Mouse (Mus musculus): ENCODE measurements at regions not wholly inside any gene's neighbourhood (a gene's known extent, or its start where the extent isn't known, plus 50 kb on each side); places are given as distances from the start of the nearest gene placed in this dataset.

DNA sequence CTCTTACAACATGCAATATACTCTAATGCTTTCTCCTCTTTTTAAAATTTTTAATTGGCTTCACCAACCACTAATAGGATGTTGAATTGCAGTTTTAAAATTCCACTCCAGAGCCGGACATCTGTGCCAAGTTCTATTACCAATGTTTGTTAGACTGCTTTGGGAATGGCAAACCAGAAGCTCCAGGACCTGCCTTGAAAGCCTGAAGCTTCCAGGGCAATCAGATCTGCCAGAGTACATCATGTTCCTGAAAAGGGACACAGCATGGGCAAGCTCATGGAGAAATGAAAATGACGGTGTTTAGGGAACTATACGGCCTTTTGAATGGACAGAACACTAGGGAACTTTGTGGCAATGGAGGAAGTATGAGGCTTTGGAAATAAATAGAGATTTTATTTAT lies 187.8 kb upstream of the Spaca1 start:
- H3K4me1 ChIP-seq, result peaks cover 3% of the 10 kb centered on the region; the same call in 1 of the 2 replicates
- no peaks in the 10 kb centered on the region for H3K27me3 ChIP-seq (ENCODE audit: low read depth, poor library complexity, severe bottlenecking)
- H3K36me3 ChIP-seq, result no peaks in the 10 kb centered on the region
- H3K27ac ChIP-seq (replicated peaks), result no peak overlapping the region
- DNase-seq (ENCODE audit: low spot score), result no peak
- no peaks in the 10 kb centered on the region for H3K9me3 ChIP-seq (replicated peaks)
- WGBS, result 93% methylated on average over 3 of the region's 3 CpGs
- H3K4me3 ChIP-seq, result no peak overlapping the region

DNA sequence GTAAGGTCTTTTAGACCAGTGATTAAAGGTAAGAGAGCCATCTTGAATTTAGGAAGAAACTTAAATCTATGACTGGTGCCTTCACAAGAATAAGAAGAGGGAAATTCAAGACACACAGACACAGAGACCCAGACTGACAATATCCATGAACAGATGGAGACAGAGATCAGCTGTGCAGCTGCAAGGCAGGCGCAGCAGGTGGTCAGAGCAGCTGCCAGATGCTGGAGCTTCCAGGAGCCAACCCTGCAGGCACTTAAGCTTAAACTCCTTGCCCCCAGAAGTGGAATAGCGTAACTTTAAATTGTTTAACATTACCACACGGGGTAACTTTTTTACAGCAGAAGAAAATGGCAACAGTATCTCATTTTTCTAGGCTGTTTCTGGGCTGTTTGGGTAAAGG lies 189.6 kb upstream of the Spaca1 start:
- Histone ChIP-seq H3K27me3 (ENCODE audit: low read depth, poor library complexity, severe bottlenecking) (no peaks in the 10 kb centered on the region), H3K4me3 (no peak overlapping the region)

DNA sequence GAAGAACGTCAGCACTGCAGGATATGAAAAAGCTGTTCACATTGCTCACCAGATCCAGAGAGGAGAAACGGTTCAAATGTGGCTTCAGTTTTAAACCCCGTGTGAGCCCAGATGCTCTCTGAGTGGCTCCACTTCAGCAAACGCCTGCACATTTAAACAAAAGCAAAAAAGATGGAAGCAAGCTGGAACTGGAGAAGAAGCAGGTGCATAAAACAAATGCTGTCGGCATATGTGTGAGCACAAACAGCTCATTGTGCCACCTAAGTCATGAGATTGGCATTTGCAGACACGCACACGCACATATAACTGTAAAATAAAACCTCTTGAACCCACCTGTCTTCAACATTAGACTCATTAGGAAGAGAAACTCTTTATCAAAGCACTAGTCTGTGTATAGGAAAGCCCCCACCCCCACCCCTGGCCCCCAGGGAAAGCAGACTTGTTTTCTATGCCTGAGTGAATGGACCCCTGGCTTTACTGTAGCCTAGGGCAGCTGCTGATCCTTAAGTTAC lies 191.1 kb upstream of the Spaca1 start:
- Histone ChIP-seq H3K27ac (replicated peaks) (no peak overlapping the region), H3K4me1 (peaks cover 7% of the 10 kb centered on the region), H3K9me3 (replicated peaks) (no peaks in the 10 kb centered on the region), H3K36me3 (no peaks in the 10 kb centered on the region), H3K27me3 (ENCODE audit: low read depth, poor library complexity, severe bottlenecking) (no peaks in the 10 kb centered on the region), H3K4me3 (no peak overlapping the region)
- 83% methylated on average over 7 of the region's 7 CpGs for WGBS
- no peak for DNase-seq (ENCODE audit: low spot score)

More for the DNA sequence above, 189.6 kb upstream of the Spaca1 start:
- Histone ChIP-seq H3K9me3 (replicated peaks) (no peaks in the 10 kb centered on the region), H3K36me3 (no peaks in the 10 kb centered on the region), H3K4me1 (peaks cover 6% of the 10 kb centered on the region), H3K27ac (replicated peaks) (no peak overlapping the region)
- WGBS, result 51% methylated on average over 3 of the region's 3 CpGs
- DNase-seq (ENCODE audit: low spot score), result no peak

DNA sequence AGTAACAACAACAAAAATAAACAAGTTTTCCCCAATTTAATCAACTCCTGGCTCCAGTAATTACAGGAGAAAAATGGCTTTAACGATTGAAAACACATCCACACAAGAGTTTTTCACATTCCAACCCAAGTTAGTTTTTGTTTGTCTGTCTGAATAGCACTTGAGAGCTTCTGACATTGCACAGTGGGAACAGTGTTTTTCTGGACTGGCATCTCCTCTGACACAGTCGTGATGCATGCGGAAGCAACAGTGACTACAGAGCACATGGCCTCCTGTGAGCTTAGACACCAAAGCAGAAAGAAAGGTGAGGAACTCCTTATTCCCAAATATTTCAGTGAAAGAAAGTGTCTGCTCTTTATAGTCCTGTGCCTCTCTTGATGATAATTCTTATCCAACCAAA lies 191.7 kb upstream of the Spaca1 start:
- peaks cover 7% of the 10 kb centered on the region for H3K4me1 ChIP-seq
- H3K4me3 ChIP-seq, result no peak overlapping the region
- H3K27ac ChIP-seq (replicated peaks), result no peak overlapping the region
- no peaks in the 10 kb centered on the region for H3K36me3 ChIP-seq
- no peaks in the 10 kb centered on the region for H3K9me3 ChIP-seq (replicated peaks)
- H3K27me3 ChIP-seq (ENCODE audit: low read depth, poor library complexity, severe bottlenecking), result no peaks in the 10 kb centered on the region
- no peak for DNase-seq (ENCODE audit: low spot score)
- WGBS, result 75% methylated on average over 3 of the region's 3 CpGs

DNA sequence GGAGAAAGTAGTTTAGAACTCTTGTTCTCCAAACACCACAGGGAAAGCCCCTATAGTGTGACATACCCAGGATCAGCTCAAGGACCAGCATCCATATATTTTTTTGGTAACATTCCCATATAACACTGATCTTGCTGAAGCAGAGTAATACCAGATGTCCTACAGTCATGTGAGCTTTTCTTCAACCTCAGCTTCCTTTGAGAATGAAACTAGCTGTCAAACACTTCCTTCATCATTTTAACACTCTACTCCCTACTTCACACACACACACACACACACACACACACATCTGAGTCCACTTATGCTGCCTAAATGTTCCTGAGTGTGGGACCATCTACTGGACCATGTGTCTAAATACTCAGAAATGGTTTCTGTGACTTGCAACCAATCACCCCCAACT lies 209.5 kb upstream of the Spaca1 start:
- H3K36me3 ChIP-seq, result no peaks in the 10 kb centered on the region
- H3K27ac ChIP-seq (replicated peaks), result no peak overlapping the region
- H3K4me1 ChIP-seq, result no peaks in the 10 kb centered on the region
- no peak overlapping the region for H3K4me3 ChIP-seq
- H3K27me3 ChIP-seq (ENCODE audit: low read depth, poor library complexity, severe bottlenecking), result no peaks in the 10 kb centered on the region
- no peak for DNase-seq (ENCODE audit: low spot score)
- H3K9me3 ChIP-seq (replicated peaks), result no peaks in the 10 kb centered on the region

DNA sequence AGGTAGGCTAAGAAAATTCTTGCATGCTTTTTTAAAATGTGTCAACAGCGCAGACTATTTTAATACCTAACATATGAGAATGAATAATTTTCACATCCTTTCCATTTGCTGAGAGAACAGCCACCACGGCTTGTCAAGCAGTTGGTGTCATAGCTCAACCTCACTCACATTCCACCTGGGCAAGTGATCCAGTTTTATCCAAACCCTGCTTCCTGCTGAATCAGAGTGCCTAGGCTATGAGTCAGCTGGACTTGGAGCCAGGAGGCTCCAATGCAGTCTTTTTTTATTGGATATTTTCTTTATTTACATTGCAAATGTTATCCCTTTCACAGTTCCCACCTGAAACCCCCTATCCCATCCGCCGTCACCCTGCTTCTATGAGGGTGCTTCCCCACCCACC lies 210.5 kb upstream of the Spaca1 start:
- H3K4me1 ChIP-seq, result no peaks in the 10 kb centered on the region
- H3K27ac ChIP-seq (replicated peaks), result no peak overlapping the region
- H3K4me3 ChIP-seq, result no peak overlapping the region
- H3K9me3 ChIP-seq (replicated peaks), result no peaks in the 10 kb centered on the region
- 92% methylated on average over 4 of the region's 4 CpGs for WGBS
- no peaks in the 10 kb centered on the region for H3K27me3 ChIP-seq (ENCODE audit: low read depth, poor library complexity, severe bottlenecking)
- no peaks in the 10 kb centered on the region for H3K36me3 ChIP-seq
- DNase-seq (ENCODE audit: low spot score), result no peak

DNA sequence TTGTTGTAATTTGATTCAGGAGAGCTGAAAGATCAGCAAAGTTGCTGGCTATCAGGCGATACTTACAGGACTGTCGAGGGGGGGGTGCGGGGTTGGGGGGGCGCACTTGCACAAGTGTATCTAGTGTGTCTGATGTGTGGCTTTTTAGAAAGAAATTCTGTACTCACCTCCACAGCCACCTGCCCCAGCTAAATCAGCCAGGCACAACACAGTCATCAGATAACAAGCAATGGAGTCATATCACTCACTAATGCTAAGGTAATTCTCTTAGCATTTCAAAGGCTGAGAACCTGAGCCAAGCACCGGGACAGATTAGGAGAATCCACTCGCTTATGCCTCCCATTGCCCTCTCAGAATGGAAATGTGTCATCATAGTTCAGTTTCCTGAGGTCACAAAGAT lies 211.8 kb upstream of the Spaca1 start:
- Histone ChIP-seq H3K4me1 (no peaks in the 10 kb centered on the region), H3K9me3 (replicated peaks) (no peaks in the 10 kb centered on the region), H3K36me3 (no peaks in the 10 kb centered on the region), H3K27me3 (ENCODE audit: low read depth, poor library complexity, severe bottlenecking) (no peaks in the 10 kb centered on the region), H3K27ac (replicated peaks) (no peak overlapping the region), H3K4me3 (no peak overlapping the region)
- DNase-seq (ENCODE audit: low spot score), result no peak
- 77% methylated on average over 6 of the region's 6 CpGs for WGBS

DNA sequence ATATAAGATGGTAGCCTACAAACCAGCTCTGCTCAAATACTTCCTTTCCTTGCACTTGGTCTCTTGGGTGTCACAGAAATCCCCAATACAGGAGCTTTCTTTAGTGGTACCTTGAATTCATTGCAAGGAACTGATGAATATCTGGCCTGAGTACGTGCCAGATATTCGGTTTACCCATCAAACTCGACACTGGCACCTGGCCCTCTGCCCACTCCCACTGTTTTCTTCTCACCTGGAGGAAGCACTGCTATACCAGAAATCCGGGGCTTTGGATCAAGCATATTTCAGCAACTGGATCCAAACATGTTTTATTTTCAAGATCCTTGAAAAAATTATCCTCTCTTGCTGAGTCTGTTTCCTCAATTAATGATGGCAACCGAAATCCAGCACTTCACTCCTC lies 214.4 kb upstream of the Spaca1 start:
- no peaks in the 10 kb centered on the region for H3K4me1 ChIP-seq
- WGBS, result 92% methylated on average over 5 of the region's 5 CpGs
- no peaks in the 10 kb centered on the region for H3K36me3 ChIP-seq
- H3K9me3 ChIP-seq (replicated peaks), result no peaks in the 10 kb centered on the region
- no peaks in the 10 kb centered on the region for H3K27me3 ChIP-seq (ENCODE audit: low read depth, poor library complexity, severe bottlenecking)
- no peak overlapping the region for H3K27ac ChIP-seq (replicated peaks)
- H3K4me3 ChIP-seq, result no peak overlapping the region
- DNase-seq (ENCODE audit: low spot score), result no peak

DNA sequence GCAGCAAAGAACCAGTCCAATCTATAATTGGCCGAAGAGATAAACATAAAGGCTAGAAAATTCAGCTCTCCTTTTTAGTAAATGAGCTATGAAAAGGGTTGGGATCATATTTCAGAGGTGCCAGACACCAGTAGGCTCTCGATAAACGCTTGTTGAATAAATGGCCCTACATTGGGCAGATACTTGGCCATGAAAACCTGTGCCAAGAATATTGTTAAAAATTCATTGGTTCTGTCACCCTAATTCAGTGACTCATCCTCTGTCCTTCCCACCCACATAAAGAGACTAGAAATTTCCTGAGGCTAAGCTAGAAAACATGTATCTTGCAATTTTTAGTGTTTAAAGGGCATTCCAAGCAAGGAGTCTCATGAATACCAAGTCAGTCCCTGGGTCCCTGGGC lies 224.3 kb upstream of the Spaca1 start:
- peaks cover 19% of the 10 kb centered on the region for H3K4me1 ChIP-seq
- no peak overlapping the region for H3K27ac ChIP-seq (replicated peaks)
- no peak for DNase-seq (ENCODE audit: low spot score)
- no peaks in the 10 kb centered on the region for H3K27me3 ChIP-seq (ENCODE audit: low read depth, poor library complexity, severe bottlenecking)
- H3K4me3 ChIP-seq, result no peak overlapping the region
- no peaks in the 10 kb centered on the region for H3K9me3 ChIP-seq (replicated peaks)
- 85% methylated on average over 3 of the region's 3 CpGs for WGBS
- no peaks in the 10 kb centered on the region for H3K36me3 ChIP-seq

DNA sequence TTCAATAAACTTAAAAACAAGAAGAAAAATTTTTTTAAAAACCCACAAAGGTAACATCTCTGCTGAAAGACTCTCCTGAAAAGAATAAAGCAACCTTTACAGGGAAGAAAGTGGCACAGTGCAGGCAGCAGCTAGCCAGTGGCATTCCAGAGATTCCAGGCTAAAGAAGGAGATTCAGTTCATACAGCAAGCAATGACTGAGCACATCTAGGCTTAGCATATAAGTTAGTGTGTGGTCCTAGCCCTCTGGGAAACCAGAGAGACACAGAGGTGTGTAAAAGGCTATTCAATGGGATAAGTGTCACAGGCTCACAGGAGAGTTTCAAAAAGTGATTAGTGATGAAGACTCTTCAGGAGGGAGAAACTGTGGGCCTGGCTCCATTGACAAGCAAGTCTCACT lies 225.4 kb upstream of the Spaca1 start:
- H3K27ac ChIP-seq (replicated peaks), result peak overlapping the region; percentile 38; the same call in 1 of the 2 replicates
- peak; percentile 19 for DNase-seq (ENCODE audit: low spot score)

DNA sequence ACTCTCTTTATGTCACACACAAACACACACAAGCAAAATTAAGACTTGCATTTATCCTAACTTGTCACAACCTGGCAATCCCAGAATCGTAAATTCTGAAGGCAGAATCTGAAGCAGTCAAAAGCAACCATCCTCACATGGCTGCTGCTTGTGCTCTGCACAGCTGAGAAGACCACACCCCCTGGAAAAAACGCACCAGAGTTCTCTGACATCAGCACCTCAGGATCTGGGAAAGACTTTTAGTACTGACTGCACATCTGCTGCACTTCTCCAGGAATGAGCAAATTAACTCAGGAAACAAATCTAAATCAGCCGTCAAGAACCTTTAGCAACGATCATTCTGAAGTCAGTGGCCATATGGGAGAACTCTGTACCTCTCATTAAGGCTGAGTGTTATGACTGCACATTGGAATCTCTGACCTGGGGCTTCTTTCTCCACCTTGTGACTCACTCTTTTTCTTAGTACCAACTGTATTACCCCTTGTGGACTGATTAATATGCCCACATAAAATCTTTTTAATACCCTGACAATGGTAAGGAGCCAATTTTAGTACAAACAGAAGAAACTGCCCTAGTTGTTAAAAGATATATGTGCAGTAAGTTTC lies 248.1 kb upstream of the Akirin2 start:
- H3K4me1 ChIP-seq, result no peaks in the 10 kb centered on the region
- H3K4me3 ChIP-seq, result no peak overlapping the region
- no peaks in the 10 kb centered on the region for H3K27me3 ChIP-seq (ENCODE audit: low read depth, poor library complexity, severe bottlenecking)
- no peak overlapping the region for H3K27ac ChIP-seq (replicated peaks)
- 83% methylated on average over 4 of the region's 4 CpGs for WGBS
- DNase-seq (ENCODE audit: low spot score), result no peak
- H3K9me3 ChIP-seq (replicated peaks), result no peaks in the 10 kb centered on the region
- H3K36me3 ChIP-seq, result no peaks in the 10 kb centered on the region

More for the DNA sequence above, 225.4 kb upstream of the Spaca1 start:
- no peak overlapping the region for H3K4me3 ChIP-seq
- H3K27me3 ChIP-seq (ENCODE audit: low read depth, poor library complexity, severe bottlenecking), result no peaks in the 10 kb centered on the region
- peaks cover 13% of the 10 kb centered on the region for H3K4me1 ChIP-seq
- H3K9me3 ChIP-seq (replicated peaks), result no peaks in the 10 kb centered on the region
- no peaks in the 10 kb centered on the region for H3K36me3 ChIP-seq

DNA sequence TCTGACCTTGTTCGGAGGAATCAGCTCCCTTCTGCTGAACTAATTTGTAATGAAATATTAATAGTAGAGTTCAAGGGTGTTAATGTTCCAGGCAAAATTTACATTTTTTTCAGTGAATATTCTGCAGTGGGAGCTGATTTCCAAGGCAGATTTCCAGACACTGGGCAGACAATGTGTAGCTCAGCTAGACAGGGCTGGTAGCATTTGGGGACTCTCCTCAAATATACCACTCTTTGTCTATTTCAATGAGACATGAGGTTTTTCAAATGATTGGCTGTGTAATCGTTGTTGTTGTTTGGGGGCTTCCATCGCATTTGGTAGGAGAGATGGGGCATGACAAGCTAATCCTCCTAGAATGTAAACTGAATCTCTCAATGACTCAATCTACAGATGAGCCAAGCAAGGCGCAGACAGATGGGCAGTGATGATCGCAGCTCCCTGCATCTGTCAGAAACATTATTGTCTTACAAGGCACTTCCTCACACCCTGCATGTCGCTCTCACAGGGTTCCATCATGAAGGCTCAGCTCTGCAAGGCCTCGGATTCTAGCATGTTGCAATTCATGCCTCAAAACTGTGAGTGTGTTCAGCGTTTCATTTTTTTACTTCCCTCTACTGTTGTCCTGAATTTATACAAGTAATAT lies 241.7 kb upstream of the Akirin2 start:
- Histone ChIP-seq H3K27me3 (ENCODE audit: low read depth, poor library complexity, severe bottlenecking) (no peaks in the 10 kb centered on the region), H3K27ac (replicated peaks) (no peak overlapping the region), H3K9me3 (replicated peaks) (0 out of 2 replicates have a peak, but pooled peaks cover 2% of the 10 kb centered on the region), H3K4me1 (peaks cover 4% of the 10 kb centered on the region; the same call in 1 of the 2 replicates), H3K36me3 (no peaks in the 10 kb centered on the region), H3K4me3 (no peak overlapping the region)
- WGBS, result 77% methylated on average over 8 of the region's 8 CpGs
- no peak for DNase-seq (ENCODE audit: low spot score)

DNA sequence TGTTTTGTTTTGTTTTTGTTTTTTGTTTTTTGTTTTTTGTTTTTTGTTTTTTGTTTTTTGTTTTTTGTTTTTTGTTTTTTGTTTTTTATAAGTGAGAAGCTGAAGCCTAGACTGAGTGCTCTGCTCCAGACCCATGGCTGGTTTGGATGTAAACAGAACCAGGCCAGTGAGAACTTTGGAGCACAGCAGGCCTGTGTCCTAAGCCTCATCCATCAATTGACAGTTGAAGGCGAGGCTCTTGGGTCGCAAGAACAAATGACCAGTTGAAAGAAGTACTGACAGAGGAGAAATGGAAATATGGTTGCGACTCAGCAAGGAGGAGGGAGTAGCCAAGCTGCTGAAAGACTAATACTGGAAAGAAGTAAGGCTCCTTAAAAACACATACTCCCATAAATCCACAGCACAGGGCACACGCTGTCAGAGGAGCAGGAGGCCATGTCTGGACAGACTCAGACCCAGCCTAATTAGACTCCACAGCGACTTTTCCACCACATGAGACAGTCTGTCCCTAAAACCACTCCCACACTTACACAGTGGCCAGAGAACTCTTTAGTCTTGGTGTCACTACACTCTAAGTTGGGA lies 240.6 kb upstream of the Akirin2 start:
- H3K36me3 ChIP-seq, result no peaks in the 10 kb centered on the region
- 0 out of 2 replicates have a peak, but pooled peaks cover 6% of the 10 kb centered on the region for H3K9me3 ChIP-seq (replicated peaks)
- no peak for DNase-seq (ENCODE audit: low spot score)
- H3K27me3 ChIP-seq (ENCODE audit: low read depth, poor library complexity, severe bottlenecking), result no peaks in the 10 kb centered on the region
- 77% methylated on average over 5 of the region's 5 CpGs for WGBS
- H3K4me1 ChIP-seq, result peaks cover 4% of the 10 kb centered on the region; the same call in 1 of the 2 replicates
- no peak overlapping the region for H3K4me3 ChIP-seq
- no peak overlapping the region for H3K27ac ChIP-seq (replicated peaks)

All from midbrain, embryonic 10.5 days (tissue).